Mouse (Mus musculus) CD4-positive helper T cell, adult 2 months (primary cell): ENCODE results near the gene Nrg3.
"Not testable (repeated sequence)": the region's sequence is repeated elsewhere in the genome, so short reads cannot be mapped to it uniquely, and the experiment has no call there.

Source experiments
- DNase-seq: peaks from one replicate; pipeline ENCODE4 v3.0.0-alpha.2; 2012; ENCODE audit warnings: low read depth, missing footprints, low spot score

The Nrg3 gene

DNA sequence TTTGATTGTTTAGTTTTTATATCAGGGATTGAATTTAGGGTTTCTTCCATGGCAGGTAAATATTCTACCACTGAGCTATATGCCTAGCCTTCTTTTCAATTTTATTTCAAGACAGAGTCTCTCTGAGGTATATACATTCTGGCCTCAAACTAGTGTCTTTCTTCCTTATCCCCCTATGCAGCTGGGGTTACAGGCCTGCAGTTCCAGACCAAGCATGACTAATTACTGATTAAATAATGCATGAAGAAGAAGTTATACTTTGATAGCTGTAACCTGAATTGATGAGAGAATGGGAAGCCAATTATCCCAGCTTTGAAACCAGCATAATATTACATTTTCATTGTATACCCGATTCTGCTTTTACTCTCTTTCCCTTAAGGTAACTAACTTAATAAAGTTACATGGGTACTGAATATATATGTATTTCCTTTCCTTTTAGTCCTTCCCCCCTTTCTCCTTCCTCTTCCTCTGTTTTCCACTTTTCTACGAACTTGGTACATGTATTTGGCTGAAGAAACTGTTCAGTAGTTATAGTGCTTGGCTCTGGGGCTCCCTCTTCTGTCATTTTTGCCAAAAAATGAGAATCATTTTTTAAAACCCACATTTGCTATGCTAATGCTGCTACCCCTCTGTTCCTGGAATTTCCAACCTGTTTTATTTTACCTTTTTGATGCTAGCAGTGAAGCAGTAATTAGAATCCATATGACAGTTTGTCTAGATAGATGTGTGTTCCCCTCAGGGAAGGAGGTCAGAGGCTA lies 843.8 kb downstream of the Nrg3 start:
- DNase-seq: no peak

DNA sequence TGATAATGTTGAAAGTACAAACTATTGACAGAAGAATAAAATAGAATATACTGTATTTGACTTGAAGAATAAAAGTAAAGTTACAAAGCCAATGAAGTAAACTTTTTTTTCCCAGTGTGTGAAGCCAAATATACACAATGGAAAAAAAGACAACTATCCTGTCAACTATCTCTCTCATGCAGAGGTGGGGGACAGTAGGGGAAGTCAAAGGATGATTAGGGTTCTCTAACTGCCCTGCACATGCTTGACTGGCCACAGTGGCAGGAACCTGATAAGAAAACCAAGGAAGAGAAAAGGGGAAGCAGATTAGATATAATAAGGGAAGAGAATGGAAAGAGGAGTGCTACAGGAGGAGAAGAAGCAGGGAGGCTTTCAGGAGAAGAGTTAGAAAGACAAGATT lies 855.9 kb downstream of the Nrg3 start:
- no peak for DNase-seq

DNA sequence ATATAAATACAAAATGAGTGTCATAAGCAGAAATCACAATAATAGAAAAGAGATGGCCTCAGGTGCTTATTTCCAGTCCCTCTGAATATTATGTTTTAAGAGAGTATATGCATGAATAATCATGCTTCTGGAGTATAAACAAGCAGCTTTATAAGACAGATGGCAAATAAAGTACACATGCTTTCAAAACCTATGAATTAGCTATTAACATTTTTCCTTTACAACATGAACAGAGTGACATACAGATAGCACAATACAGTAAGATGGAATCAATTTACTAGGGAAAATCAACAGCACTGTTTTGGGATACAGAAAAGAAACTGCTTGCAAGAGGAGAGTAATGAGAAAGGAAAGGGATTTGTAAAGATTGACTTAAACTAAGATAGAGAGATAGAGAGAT lies 875.2 kb downstream of the Nrg3 start:
- no peak for DNase-seq

DNA sequence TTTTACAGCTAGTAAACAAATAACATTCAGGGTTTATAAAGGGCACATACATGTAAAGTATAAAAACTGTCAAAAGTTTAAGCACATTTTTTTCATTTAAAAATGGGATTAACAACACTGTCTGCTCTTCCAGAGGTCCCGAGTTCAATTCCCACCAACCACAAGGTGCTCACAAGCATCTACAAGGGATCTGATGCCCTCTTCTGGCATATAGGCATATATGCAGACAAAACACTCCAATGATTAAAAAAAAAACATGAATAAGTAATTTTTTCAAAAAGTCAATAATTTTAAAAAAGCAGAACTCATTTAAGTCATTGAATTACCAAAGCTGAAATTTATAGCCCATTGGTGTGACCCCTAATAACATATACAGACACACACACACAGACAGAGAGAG lies 878.6 kb downstream of the Nrg3 start:
- no peak for DNase-seq

DNA sequence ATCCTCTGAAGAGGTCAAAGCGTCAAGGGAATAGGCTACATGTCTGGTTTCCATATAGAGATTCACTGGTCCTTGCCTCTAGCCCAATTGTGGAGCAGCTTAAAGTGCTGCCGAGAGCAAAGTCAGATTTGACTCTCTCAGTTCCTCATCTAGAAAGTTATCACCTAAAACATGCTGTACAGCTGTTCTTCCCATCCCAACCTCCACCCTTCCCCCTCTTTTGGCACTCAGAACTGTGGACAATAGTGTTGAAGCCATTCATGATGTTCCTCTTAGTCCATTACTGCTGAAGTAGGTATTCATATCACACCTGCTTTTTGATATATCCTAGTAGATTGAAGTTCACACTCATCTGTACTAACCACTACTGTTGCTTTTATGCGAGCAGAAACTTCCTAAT lies 896.1 kb downstream of the Nrg3 start:
- no peak for DNase-seq

DNA sequence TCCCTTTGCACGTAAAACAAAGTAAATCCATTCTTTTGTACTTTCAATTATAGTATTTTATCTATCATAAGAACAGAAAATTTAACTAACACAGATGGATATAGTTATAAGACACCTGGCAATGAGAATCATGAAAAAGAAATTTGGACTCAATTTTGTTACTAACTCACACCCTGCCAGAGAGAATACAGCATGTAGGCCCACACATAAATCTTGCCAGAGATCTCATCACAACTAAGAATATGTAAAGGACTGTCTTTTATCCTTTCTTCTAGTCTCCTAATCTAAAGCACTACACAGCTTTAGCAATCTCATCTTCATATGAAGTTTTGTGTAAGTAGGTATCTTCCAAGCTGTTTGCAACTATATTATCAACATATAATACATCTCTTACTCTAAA lies 904.7 kb downstream of the Nrg3 start:
- DNase-seq: no peak

DNA sequence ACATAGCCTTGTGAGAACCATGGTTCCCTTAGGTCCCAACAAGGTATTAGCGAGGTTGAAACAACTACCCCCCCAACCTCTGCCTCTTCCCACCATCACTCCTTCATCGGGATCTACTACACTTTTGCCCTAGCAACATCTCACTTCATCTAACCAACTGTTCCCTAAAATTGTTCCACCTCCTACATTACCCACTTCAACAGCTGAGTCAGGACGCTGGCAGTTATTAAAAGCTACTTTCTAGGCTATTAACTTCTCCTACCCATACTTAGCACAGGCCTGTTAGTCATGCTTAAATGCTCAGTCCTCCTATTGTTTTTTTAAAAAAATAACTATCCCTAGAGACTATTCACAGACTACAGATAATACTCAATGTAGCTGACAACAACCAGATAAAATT lies 906.7 kb downstream of the Nrg3 start:
- DNase-seq: no peak

DNA sequence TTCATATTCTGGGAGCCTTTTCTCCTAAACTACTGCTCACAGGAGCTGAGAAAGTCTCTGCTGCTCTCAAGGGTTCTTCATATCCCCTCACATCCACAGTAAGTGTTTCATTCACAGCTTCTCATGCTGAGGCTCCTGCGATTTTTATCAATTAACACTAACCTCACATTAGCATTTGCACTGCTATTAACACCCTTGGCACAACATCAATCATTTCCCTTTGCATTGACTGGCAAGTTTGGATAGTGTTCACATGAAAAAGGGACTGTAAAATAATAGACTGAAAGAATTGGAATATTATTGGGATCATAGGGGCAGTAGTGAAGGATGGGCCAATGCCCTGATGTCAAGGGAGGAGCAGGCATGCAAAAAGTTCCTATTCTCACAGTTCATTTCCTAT lies 918.3 kb downstream of the Nrg3 start:
- DNase-seq: no peak

DNA sequence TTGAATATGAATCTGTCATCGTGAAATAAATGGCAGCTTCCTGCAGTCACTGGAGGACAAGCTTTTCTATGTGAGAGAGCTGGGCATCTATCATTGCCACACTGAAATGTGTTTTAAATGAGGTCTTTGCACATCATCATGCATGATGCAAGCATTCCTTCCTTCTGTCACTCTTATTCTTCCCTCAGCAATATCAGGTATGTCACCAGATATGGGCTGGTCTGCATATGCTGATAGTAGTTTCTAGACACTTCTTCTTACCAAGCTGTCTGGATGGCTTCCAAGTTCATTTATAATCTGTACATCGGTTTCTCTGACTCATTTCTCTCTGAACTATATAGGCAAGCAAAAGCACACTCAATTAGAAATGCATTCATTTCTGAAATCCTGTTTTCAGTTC lies 925.6 kb downstream of the Nrg3 start:
- no peak for DNase-seq

DNA sequence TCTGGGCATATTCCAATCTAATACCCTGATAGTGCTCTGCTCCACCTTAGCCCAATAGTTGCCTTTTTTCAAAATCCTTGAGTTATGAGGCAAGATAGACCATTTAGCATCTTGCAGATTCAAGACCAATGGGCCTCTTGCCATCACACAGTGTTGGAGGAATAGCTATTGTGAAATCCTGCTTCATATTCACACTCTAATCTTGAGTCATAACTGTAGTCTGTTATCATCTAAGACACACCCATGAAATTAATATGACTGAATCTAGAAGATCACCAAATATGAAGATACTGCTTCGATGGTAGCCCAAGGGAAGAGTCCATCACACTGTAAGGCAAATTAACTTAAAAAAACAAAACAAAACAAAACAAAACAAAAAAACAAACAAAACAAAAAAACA lies 937.7 kb downstream of the Nrg3 start:
- DNase-seq: no peak

DNA sequence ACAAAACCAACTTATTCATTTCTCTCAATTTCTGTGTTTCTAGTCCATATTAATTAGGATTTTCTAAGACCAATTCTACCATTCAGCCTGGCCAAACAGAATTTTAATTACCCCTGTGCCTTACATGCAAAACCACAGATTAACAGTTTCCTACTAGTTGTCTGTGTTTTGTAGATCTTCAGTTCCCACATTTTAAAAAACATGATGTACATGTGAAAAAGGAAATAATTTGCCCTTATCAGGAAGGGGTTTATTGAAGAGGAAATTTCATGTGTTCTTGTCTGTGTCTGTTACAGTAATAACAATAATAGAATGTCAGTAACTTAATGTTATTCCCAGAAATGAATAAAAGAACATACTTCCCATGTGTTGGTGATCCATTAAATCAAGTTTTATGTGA lies 939.4 kb downstream of the Nrg3 start:
- no peak for DNase-seq

DNA sequence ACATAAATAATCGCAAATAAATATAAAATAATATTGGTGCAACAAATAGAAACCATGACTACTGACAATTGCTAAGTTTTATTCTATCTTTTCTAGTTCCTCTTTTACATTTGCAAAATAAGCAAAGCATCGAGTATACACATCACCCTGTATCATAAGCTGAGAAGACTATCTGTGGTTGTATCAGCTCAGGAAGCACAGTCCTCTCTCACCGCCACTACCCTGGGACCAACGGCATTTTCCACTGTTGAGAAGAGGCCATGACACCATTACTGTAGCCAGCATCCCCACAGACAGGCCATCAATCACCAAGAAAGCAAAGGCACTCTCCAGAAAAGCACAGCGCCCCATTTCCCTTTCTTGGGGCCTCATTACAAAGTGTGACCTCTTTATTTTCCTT lies 956.7 kb downstream of the Nrg3 start:
- DNase-seq: no peak

DNA sequence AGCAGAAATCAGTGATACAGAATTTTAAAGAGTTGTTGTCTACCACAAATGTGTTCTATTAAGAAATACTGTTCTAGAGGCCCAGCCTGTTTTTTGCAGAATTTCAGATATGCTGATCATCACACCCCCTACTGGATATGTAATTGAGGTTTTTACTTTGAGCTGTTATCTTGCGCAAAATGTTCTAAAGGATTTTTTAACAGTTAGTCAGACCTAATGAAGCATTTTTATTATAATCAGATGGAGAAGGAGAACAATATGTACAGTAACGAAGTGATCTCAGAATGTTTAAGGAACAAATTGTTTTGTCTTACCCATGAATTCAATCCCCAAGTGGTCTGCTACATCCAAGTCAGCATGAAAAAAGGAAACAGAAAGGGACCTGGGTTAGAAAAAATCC lies 963.9 kb downstream of the Nrg3 start:
- DNase-seq: no peak

DNA sequence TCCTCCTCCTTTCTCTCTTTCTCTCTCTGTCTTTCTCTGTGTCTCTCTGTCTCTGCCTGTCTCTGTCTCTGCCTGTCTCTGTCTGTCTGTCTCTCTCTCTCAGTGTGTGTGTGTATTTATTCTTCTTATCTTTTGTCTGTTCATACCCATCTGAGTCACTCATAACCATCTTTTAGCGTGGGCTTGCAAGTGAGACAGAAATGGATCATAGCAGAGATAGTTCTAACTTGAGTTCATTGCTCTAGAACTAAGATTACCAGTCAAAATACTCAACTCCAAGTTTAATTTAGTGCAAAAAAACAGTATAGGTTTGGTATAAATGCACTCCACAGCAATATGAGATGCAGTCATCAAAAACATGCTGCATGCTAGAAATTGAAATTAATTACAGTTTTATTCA lies 977.9 kb downstream of the Nrg3 start:
- DNase-seq: no peak

DNA sequence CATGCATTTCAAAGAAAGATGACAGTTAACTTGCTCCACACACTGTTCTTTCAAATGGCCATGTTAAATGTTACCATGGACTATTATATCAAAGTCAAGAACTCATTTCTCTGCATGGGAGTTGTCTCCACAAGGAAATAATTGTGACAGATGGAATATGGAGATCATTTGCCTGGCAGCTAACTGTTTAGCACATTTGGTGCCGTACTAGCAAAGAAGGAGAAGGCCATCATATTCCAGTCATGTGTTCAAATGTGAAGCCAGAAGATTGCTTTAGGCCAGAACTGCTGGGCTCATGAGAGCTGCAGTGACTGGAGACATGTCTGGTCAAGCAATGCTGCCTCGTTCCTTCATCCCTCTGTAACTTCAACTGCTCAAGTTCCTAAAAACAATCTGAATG lies 1025.8 kb downstream of the Nrg3 start:
- no peak for DNase-seq

DNA sequence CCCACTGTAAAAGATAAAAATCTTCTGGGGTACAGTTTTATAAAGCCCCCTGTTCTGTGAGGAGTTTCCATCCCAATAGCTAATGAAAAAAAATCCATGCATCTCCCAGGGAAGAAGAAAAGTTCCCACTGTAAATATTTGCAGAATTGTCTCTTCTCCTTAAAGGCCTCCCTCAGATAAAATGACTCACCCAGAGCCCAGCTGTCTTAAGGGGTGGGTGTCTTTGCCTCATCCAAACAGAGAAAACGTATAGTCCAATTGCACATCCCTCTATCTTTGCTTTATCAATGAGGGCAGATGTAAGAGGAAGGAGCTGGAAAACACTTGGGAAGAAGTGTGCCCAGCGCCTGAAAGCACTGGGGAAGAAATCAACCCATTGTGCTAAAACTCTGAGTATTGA lies 1028.1 kb downstream of the Nrg3 start:
- no peak for DNase-seq

DNA sequence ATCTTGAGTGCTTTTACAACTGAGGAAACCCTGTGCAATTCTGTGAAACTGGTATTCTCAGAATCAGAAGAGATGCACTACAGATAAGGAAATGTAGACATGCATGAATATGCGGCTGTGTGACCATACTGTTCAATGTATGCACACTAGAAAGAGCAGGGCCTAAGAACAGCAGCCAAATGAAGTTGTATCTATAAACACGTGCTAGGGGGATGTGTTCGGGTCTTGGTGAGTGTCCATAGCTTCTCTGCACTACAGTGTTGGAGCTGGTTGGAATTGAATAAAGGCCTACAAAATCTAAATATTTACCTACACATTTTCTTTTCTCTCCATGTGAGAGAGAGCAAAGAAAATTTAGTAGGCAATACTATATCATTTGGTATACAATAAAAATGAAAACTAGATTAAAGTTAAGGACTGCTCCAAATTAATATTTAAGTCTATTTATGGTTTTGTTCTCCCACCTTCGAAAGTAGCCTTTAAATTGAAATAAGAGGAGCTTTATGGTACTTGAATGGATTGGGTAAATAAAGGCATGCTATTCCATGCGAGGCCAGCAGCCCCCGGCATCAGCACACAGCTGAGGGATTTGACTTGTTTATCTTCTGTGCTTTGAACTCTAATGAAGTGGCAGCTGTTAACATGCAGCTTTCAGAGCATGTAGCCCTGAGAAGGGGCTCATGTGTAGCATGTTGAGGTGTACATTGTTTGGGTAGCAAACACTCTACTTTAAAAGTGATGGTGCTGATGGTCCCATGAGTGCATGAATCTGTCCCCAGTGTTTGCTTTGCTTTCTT lies 1038.9 kb downstream of the Nrg3 start:
- no peak for DNase-seq

DNA sequence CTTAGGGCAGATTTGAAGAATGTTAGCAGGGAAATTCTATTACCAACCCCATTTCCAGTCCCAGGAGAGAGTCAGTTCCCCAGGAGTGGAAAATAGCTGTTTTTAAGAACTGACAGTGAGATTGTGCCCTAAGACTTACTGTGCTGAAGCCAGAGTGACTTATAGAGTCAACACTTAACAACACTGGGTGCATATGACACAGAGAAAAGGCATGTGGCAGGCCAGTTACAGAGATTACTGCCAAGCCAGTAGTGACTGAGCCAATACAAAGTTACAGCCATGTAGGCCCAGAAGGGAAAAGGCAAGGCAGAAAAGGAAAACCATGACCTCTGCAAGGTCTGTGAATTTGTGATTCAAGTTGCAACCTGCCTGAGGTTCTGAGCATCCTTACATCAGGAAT lies 1098.2 kb downstream of the Nrg3 start:
- DNase-seq: no peak

DNA sequence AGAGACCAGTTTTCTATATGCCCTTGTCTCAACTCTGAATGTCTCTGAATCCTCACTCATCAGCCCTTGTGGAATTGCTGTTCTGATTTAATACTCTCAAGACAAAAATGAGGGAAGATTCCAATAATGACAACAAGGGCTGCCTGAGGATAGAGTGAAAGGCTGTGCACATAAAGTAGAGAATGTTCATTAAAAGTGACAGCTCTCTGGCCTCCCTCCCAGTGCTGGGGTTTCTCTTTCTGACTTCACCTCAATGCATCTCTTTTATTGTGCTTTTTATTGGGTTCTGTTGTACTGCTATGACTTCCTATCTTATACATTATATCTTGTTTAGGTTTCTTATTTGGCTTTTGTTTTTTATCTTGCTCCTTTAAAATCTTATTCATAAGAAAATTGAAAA lies 1131.9 kb downstream of the Nrg3 start:
- DNase-seq: no peak

DNA sequence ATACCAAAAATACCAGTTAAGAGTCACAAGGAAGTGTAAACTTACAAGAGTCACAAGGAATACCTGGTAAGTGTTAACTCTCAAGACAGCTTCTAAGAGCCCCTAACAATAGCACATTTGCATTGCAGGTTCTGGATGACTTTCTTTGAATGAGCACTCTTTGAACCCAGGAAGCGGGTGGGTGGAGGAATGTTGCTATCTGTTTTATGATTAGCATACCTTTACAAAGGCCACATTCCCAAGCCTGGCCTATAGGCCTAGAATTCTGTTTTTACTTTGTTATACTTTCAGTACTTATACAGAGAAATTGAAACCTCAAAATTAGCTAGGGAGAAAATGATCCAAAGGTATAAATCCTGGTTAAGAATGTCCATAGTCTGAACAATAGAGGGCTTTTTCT lies 1150.0 kb downstream of the Nrg3 start:
- DNase-seq: not testable (repeated sequence)

DNA sequence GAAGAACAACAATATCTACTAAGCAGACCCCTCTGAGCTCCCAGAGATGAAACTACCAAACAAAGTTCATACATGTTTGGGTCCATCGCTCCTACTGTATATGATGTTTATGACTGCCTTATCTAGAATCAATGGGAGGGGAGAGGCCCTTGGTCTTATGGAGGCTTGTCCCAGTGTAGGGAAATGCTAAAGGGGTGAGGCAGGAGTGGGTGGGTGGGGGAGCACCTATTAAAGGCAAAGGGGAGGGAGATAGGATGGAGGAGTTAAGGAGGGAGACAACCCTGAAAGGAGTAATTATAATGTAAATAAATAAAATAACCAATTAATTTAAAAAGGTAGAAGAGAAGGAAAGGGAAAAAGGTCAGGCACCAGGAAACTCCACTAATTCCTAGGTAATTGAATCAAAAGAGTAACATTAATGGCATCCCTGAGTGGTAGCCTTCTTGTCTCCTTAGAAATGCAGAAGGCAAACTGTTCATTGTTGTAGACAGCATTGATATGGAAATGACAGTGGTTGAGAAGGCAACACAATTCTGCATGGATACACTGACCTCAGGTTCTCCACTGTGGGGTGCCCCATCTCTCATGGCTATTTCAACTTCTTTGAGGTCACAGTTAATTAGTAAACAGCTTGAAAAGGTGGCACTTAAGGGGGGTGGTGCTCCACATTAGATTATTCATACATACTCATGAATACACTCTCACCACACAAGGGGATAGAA lies 1152.1 kb downstream of the Nrg3 start:
- DNase-seq: no peak
